Mouse (Mus musculus): ENCODE results near the gene Pdxk.

- no peak for TF ChIP-seq ZC3H11A (IDR thresholded peaks at IDR 0.05; ENCODE audit: borderline replicate concordance, low read depth, low read length)
- TF ChIP-seq HCFC1 (IDR thresholded peaks at IDR 0.05; ENCODE audit: borderline replicate concordance, insufficient read depth, low read length), result no peak
- TF ChIP-seq MAFK (IDR thresholded peaks at IDR 0.05; ENCODE audit: insufficient read depth, low read depth, low read length), result no peak
- no peak for TF ChIP-seq ZNF384 (IDR thresholded peaks at IDR 0.05; ENCODE audit: low read depth, low read length)
Measured at GRCm38 (mm10) chr10:78399090-78399657, 65.6 kb downstream of the Pdxk start.
